Mouse (Mus musculus): ENCODE results near the gene Arhgef25.

- TF ChIP-seq CTCF (IDR thresholded peaks at IDR 0.05; ENCODE audit: control insufficient read depth, insufficient read depth, insufficient replicate concordance, low read depth, low read length) = peak; percentile 84
- TF ChIP-seq POLR2A (IDR thresholded peaks at IDR 0.05; ENCODE audit: control insufficient read depth, low read depth, low read length) = no peak
Observed at GRCm38 (mm10) chr10:127177719-127178118, 12.2 kb downstream of the Arhgef25 start.

Data from testis, adult 2 months (tissue).